Mouse (Mus musculus): ENCODE measurements around the gene Zfp385b. TPM values are rescaled to one million over a fixed set of nuclear protein-coding genes. Genes with fewer than 3 reads are reported as not detected.

Gene Zfp385b
- total RNA-seq, 2 experiments from 2014 or later = 58.2 to 58.3 TPM

DNA sequence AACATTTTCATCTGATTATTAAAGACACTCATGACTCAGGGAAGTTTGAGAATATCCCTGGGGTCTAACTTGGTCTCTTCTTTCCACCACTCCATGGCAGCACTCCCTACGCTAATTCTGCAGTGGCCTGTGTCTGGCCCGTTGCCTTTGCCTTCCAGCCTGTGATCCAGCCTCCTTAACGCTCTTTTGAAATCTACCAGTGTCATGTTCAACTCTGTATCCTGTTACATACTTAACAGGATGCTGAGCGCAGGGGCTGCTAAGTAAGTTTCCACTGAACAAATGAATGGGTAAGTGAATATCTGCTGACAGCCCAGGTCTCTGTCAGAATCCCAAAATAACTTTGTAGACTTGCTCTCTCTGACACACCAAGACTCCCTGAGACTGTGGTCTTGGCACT lies 210.8 kb downstream of the Zfp385b start:
- no peak for DNase-seq (ENCODE audit: low spot score in 2 of 2)

DNA sequence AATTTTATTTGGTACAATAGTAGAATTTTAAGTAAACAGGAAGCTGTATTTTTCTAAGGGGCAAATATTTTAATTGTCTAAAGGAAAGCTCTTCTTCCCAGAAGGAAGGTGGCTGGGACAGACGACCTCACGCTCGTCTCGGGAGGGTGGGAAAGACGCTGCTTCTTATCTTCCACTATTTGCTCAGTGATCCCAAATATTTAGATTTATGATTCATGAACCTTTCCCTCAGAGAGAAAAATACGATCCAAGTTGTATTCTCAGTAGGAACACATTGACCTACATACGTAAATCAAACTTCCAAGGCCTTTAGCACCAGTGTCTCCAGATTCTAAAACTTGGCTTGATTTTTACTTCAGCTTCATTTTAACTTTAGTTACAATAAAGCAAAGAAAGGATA lies 226.0 kb downstream of the Zfp385b start:
- DNase-seq (ENCODE audit: low spot score in 2 of 2) = no peak

DNA sequence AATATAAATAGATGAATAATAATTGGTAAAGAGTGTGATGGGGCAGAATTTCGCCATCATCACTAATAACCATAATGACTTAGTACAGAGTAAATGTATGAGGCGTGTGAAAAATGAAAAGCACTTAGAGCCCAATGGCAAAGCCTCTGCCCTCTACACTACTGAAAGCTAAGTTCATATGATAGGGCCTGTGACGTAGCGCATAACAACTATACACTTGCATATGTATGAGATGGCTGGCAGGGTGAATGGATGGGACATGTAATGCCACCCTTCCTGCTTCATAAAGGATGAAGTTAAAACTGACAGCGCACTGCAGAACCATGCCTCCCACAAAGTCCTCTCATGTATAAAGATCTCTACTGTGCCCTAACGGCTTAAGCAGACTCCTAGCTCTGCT lies 226.9 kb downstream of the Zfp385b start:
- no peak for DNase-seq (ENCODE audit: low spot score in 2 of 2)

DNA sequence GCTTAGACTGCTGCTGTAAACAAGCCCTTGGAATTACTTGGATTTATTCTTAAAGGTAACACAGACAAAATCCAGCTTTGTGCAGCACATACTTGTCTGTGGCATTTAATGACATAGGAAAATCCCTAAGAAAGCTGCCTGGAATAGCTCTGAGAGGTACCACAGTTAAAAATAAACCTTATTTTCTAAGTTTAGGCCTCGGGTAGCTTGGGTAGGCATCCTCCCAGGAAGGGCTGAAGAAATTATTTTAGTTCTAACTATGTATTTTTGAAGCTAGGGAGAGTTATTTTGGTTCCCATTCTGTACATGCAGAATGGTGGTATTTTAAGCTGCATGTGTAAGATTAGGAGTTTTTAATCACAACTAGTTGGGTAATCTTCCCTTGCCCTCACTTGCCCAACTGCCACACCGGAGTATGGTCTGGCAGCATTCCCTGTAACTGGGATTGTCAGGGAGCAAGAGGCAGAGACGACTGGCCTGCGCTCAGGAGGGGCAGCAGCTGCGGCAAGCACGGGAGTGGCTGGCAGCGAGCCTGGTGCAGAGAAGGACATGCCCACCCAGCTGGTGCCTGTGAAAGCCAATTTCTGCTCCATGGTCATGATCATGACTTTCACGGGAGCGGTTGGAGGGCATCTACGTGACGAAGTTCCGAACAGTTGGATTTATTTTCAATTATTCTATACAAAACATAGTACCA lies 230.1 kb downstream of the Zfp385b start:
- DNase-seq (ENCODE audit: low spot score in 2 of 2) = peak; percentile 41 to 60

DNA sequence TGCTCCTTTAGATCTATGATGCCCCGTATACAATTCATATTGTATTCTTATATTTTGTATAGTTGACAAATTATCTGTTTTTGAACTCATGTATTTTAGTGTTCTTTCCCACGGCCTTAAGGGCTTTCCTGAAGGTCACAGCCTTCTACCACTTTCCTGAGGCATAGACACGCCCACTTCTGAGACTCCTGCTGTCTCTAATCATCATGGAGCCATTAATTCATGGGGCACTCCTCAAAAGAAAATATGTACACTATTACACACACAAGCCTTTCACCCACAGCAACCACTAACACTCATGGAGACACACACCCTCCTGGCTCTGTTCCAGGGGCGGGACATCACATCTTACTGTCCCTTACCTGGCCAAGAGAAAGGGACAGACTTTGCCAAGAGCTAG lies 232.1 kb downstream of the Zfp385b start:
- no peak for DNase-seq (ENCODE audit: low spot score in 2 of 2)

DNA sequence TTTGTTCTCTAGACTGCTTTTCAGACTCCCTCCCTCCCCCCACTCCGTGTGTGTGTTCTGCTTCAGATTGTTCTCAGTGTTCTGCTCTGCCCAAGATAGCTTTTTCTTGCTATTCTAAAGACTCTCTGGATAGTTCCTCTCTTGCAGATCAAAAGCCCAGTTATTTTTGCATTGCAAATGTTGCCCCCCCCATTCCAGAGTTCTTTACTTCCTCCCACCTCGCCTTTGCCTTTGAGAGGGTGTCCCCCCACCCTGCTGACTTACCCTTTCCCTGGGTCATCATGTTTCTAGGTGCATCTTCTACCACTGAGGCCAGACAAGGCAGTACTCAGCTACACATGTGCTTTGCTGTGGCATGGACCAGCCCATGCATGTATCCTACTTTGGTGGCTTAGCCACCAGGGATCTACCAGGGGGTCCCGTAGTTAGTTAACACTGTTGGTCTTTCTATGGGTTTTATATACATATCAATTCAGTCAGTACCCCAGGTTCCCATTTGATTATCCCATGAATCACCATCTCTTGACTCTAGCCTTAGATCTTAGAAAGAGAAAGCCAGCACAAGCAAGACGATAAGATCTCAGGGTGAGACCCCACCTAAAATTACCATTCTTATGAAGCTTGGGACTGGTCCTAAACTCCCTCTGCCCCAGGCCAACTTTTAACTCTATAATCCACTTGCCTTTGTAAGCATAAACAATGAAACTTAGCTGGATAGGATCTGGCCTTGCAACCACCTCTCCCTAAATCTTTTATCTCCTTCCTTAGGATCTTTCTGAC lies 232.7 kb downstream of the Zfp385b start:
- no peak for DNase-seq (ENCODE audit: low spot score in 2 of 2)

DNA sequence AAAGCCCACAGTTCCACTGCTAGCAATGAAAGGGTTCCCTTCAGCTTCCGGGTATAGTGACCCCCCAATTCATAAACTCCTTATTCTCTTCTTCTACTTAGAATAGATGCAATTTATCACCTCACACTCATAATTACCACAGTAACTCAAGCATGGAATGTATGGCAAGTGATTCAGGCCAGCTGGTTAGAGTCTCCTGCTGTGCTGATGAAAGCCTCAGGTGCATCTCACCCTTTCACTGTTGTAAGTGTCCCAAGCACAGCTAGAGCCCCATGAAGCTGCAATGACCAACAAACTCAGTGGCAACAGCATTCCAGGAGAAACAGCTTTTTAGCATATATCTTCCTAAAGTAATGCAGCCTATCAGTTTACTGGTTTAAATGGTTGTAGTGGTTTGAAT lies 235.9 kb downstream of the Zfp385b start:
- no peak for DNase-seq (ENCODE audit: low spot score in 2 of 2)

DNA sequence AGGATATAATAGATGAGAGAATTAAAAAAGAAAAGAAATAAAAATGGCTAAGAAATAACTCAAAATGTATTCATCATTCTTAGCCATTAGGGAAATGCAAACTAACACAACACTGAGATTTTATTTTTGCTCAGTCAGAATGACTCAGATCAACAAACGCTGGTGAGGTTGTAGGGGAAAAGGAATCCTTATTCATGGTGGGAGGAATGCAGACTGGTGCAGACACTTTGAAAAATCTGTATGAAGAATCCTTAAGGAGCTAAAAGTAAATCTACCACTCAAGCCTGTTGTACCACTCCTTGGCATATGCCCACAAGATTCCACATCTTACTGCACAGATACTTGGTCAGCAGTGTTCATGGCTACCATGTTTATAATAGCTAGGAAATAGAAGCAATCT lies 242.9 kb downstream of the Zfp385b start:
- DNase-seq (ENCODE audit: low spot score in 2 of 2) = no peak

DNA sequence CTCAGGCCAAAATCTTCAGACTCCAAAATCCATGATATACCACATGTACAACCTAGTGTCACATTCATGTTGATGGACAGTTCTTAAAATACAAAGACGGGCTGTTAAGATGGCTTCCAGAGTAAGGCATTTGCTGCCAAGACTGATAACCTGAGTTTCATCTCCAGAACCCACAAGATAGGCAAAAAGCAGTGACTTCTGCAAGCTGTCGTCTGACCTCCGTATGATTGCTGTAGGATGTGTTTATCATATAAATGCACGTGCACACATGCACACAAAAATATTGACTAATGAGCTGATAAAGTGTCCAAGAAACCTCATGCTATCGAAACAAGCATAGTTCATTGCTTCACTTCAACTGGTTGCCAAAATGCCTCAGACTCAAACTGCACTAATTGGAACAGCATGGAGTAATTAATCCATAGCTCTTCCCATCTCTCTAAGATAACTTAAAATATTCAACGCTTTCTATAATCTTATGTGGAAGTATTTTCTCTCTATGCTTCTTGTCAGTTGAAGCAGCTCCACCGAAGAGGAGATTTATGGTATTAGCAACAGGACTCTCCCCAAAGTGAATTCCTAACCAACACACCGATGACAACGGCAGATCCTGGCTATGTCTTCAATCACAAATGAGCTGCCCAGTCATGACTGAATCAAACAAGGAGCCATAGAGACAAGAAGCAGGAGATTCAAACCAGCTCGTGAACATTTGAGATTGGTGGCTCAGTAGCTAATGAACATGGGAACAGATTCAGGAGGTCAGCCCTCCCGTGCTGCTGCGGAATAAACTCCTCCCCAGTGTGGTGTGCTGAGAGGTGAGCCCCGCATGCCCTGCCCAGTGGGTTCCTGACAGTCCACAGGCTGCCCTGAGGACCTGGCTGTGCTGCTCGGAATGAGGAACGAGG lies 251.7 kb downstream of the Zfp385b start:
- no peak for DNase-seq (ENCODE audit: low spot score in 2 of 2)

DNA sequence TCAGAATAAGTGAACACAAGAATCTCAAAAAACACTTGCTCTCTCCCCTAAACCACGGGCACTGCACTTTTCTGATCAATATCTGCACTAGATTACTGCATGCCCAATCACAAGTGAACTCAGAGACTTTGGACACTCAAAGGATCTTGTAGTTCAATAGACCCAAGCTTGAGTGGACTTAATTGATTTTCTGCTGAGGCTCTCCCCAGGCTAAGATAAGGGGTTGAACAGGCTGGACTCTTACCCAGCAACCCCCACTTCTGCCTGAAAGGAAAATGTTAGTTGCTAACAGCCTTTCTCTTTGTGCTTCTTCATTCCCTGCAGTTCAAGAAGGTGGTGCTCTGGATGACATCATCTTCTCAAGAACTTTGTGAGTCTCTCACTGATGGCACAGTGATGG lies 255.7 kb downstream of the Zfp385b start:
- no peak for DNase-seq (ENCODE audit: low spot score in 2 of 2)

DNA sequence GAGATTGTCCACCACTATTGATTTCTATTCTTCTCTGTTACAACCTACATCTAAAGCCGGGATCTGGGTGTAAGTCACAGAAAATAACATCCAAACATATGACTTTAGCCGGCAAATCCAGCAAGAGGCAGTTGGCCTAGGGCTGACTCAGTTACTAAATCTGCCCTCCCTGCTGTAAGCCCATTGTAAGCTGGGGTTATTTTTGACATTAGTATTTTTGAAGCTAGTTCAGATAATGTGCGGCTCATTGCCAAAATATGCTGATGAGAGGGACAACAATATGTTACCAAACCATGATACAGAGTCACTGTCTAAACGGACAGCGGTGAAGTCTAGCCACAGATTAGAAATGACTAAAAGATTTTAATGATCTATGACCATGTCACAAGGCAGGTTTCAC lies 257.5 kb downstream of the Zfp385b start:
- no peak for DNase-seq (ENCODE audit: low spot score in 2 of 2)

DNA sequence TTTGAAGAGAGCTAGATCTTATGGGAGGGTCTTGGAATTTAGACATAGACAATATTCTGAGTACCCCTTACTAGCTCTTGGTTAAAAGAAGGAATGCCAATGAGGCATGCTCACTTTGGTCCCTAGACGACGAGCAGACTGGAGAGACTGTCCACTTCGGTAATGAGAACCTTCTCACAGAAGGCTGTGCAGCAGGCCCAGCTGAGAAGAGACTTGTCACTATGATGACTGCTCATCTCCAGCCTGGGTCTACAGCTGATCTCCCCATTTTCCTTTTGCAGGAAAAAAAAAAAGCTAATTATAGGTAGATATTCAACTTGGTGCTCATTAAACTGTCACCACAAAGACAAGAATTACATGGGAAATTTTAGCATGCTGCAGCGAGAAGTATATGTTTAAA lies 262.5 kb downstream of the Zfp385b start:
- no peak for DNase-seq (ENCODE audit: low spot score in 2 of 2)

DNA sequence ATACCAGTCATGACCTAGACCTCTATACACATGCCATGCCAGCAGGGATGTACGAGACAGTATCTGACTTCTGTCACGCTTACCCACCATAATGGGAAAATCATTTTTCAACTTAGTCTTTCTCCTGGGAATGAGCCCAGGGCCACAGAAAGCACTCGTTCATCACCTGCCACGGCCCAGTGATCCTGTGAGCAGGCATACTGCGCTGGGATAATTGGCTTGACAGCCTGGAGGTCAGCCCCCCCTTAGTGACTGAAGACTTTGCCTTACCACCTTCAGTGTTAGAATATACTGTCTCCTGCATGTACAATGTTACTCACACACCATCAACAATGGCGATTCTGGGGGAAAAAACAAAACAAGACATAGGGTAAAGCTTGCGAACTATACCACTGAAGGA lies 263.5 kb downstream of the Zfp385b start:
- no peak for DNase-seq (ENCODE audit: low spot score in 2 of 2)

DNA sequence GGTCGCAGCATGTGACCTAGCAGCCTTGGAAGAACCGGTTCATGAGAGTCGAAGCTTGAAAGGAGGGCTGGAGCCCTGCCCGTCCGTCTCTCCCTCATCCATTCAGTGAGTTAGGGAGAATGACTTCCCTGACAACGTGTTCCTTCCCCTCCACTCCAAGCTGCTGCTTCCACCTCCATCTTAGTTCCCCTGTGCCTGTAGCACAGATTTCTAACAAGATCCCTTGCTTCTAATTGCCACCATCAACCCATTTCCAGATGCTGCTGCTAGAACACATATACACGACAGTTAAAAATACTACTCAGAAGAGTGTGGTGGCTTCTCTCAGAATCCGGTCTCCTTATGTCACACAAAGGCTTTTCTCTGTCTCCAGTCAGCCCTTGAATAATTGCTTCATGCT lies 266.8 kb downstream of the Zfp385b start:
- no peak for DNase-seq (ENCODE audit: low spot score in 2 of 2)

DNA sequence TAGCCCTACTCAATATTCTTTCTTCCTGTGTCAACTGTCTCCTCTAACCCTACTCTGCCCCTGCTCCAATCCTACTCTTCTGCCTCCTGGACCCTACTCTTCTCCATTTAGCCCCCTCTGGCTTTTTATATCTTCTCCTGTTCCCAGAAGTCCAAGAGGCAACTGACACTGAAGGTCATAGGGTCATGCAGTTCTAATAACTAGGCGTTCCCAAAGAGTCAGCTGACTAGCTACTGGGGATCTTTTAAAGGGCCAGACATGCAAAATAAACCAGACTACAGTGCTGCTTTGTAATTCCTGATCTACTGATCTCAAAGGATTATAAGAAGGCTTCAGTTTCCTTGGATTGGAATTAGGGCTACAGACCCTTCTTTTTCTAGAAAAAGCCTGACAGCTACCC lies 276.1 kb downstream of the Zfp385b start:
- DNase-seq (ENCODE audit: low spot score in 2 of 2) = no peak

DNA sequence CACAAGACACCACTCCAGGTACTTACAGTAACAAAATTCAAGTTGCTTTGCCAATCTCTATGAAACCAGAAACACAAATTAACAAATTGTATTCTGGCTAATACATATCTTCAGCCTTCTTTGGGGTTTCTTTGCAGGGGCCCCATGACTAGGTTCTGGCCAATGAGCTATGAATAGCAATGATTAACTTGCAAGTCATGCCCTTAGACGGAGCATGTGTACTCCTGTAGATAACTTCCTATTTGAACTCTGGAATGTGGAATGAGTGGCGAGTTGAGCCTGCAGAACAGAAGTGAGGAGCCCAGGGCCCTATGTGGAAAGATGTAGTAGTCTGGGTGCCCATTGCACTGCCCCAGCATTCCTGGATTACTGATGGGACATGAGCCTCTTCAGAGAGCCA lies 276.8 kb downstream of the Zfp385b start:
- no peak for DNase-seq (ENCODE audit: low spot score in 2 of 2)

DNA sequence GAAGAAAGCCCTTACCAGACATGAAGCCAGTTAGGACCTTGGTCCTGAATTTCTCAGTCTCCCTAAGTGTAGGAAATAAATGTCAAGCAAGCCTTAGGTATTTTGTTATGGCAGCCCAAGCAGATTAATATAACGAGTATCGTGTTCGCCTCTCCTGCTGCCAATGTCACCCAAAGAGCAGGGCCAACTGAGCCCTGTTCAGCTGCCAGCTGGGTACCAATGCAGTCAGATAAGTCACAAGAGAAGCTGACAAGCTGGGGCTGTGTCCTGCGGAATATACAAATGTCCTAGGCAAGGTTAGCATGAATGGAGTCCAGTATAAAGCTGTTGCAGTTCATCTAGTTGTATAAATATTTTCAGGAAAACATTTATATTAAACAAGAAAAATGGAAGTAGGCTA lies 277.8 kb downstream of the Zfp385b start:
- no peak for DNase-seq (ENCODE audit: low spot score in 2 of 2)

DNA sequence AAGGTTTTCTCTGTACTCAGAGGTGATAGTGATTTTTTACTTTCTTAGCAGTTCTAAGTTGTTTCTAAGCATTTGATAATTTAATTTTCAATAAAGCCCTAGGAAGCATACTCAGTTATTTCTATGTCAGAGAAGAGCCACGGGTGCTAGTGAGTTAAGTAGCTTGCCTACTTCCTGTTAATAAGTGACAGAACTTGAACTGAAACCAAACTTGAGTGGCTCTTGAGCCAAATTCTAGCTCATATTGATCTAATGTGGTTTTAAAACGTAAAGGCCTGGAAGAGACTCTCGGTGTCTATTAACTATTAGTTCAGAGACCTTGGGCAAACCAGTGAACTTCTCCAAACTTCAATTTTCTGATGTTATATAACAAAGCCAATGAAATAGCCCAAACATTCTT lies 278.6 kb downstream of the Zfp385b start:
- no peak for DNase-seq (ENCODE audit: low spot score in 2 of 2)

DNA sequence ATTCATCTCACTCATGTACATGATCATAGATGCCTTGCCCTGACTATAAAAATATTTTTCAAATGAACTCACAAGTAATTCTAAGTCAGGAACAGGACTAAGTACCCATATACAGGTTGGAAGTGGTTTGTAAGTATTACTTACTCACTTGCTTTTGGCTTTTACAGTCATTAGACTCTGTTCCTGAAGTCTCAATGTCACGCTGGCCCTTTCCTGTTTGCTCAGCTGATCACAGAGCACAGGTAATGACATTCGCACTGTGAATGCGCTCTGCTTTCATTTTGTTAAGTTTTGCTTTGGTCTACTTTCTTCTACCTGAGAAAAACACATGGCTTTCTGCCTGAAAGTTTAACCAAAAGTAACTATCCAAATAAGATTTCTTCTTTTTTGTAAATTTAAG lies 282.9 kb downstream of the Zfp385b start:
- DNase-seq (ENCODE audit: low spot score in 2 of 2) = no peak

DNA sequence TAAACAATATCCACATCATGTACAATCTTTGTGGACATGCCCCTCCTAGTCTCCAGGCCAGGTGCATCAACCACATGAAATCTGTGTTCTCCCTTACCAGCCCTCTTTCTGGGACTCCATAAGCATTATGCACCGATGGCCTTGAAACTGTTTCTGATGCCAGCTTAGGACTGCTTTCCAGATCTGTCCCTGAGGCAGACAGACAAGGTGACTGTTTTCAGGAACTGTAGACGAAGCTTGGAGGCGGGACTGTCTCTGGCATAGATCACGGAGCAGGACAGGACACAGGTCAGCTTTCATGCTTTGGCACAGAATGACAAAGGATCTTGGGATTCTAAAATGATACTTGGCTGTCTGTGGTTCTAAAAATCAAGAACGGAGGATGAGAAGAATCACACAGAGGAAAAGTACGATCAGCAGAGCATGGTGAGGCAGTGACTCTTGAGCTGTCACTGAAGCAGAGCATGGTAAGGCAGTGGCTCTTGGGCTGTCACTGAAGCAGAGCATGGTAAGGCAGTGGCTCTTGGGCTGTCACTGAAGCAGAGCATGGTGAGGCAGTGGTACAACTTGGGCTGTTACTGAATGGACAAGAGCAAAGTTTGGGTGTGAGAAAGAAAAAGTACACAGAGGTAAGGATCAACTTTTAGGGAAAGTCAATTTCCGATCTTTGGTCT lies 291.2 kb downstream of the Zfp385b start:
- DNase-seq (ENCODE audit: low spot score in 2 of 2) = no peak

DNA sequence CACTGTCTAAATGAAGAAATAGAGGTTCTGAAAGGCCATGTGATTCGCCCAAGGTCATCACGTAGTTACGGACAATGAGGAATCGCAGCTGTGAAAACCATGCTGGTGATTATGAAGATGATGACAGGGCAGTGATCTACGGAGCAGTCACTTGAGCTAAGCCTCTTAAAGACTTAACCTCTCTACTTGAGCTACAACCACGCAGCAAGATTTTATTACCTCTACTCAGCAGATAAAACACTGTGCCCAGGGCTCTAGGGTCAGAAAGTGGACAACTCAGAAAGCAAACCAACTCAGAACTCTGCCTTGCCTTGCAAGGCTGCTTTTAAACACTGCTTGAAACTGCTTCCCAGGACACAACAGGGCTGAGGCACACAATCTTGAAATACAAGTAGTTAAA lies 291.8 kb downstream of the Zfp385b start:
- no peak for DNase-seq (ENCODE audit: low spot score in 2 of 2)
